Mouse (Mus musculus) adipocyte (in vitro differentiated cells): ENCODE results near the gene Tnfaip1.
"Not testable (repeated sequence)": the region's sequence is repeated elsewhere in the genome, so short reads cannot be mapped to it uniquely, and the experiment has no call there.

Experiments
- DNase-seq: peaks from one replicate; pipeline ENCODE4 v3.0.0-alpha.2; 2016; ENCODE audit warnings: low spot score

The Tnfaip1 gene

GRCm38 (mm10) chr11:78536690-78537084 is 555 bp upstream of the Tnfaip1 start:
- DNase-seq: no peak

- peak; percentile 48 for DNase-seq
Measured at GRCm38 (mm10) chr11:78535376-78536079, 604 bp downstream of the Tnfaip1 start.

GRCm38 (mm10) chr11:78534516-78534915 is 1.6 kb downstream of the Tnfaip1 start:
- no peak for DNase-seq

- not testable (repeated sequence) for DNase-seq
Measured at GRCm38 (mm10) chr11:78531515-78531914, 4.6 kb downstream of the Tnfaip1 start.

- no peak for DNase-seq
Measured at GRCm38 (mm10) chr11:78531046-78531445, 5.1 kb downstream of the Tnfaip1 start.

GRCm38 (mm10) chr11:78530001-78530400 is 6.1 kb downstream of the Tnfaip1 start:
- no peak for DNase-seq

GRCm38 (mm10) chr11:78528714-78529113 is 7.4 kb downstream of the Tnfaip1 start:
- no peak for DNase-seq

GRCm38 (mm10) chr11:78524838-78525237 is 11.3 kb downstream of the Tnfaip1 start:
- DNase-seq: no peak

GRCm38 (mm10) chr11:78523241-78523955 is 12.7 kb downstream of the Tnfaip1 start:
- DNase-seq: no peak

GRCm38 (mm10) chr11:78522481-78522997 is 13.6 kb downstream of the Tnfaip1 start:
- DNase-seq: peak; percentile 83

GRCm38 (mm10) chr11:78521880-78522279 is 14.3 kb downstream of the Tnfaip1 start:
- no peak for DNase-seq

GRCm38 (mm10) chr11:78518931-78519330 is 17.2 kb downstream of the Tnfaip1 start:
- no peak for DNase-seq

- DNase-seq: peak; percentile 39
Measured at GRCm38 (mm10) chr11:78515549-78516325, 20.4 kb downstream of the Tnfaip1 start.

- DNase-seq: peak; percentile 47
Measured at GRCm38 (mm10) chr11:78513106-78513790, 22.9 kb downstream of the Tnfaip1 start.

GRCm38 (mm10) chr11:78512025-78512957 is 23.8 kb downstream of the Tnfaip1 start, which contains the start of the genes Tmem199 and Poldip2:
Gene Tmem199, minus strand, starts transcription at chr11:78512172.
Gene Poldip2, plus strand, starts transcription at chr11:78512193.
- DNase-seq: peak; percentile 93

GRCm38 (mm10) chr11:78509148-78509547 is 27.0 kb downstream of the Tnfaip1 start:
- DNase-seq: peak; percentile 22

GRCm38 (mm10) chr11:78505430-78505829 is 30.7 kb downstream of the Tnfaip1 start:
- no peak for DNase-seq

GRCm38 (mm10) chr11:78502909-78503650 is 33.1 kb downstream of the Tnfaip1 start, which contains the start of gene Sebox:
Gene Sebox, plus strand, starts transcription at chr11:78503447.
- no peak for DNase-seq

- DNase-seq: no peak
Measured at GRCm38 (mm10) chr11:78501529-78501928, 34.6 kb downstream of the Tnfaip1 start.
